Mouse (Mus musculus) intestine, postnatal 0 days (tissue): ENCODE results near the gene Rnasek. TPM values are rescaled to one million over a fixed set of nuclear protein-coding genes. Genes with fewer than 3 reads are reported as not detected.

ENCODE experiments used
- ATAC-seq: fragments of 200-750 bp; cut with Nextera tagmentation; 2 replicates; pipeline ENCODE4 v1.8.0; 2017; ENCODE audit warnings: mild to moderate bottlenecking, moderate TSS enrichment, moderate library complexity
- H3K27ac ChIP-seq: fragments of 300-500 bp; sonication (generic); 2 replicates; pipeline ENCODE4 v1.5.1; 2014; ENCODE audit warnings: mild to moderate bottlenecking, low read depth, low read length, moderate library complexity
- H3K27me3 ChIP-seq: fragments of 300-500 bp; sonication (generic); replicated peaks from 2 replicates; pipeline ENCODE4 v1.6.1; 2014; ENCODE audit warnings: low read length, mixed read lengths; ENCODE audit not compliant: control insufficient read depth, insufficient read depth
- H3K36me3 ChIP-seq: fragments of 300-500 bp; sonication (generic); 2 replicates; pipeline ENCODE4 v1.6.1; 2014; ENCODE audit warnings: mild to moderate bottlenecking, moderate library complexity; ENCODE audit not compliant: control insufficient read depth, insufficient read depth
- H3K4me1 ChIP-seq: fragments of 300-500 bp; sonication (generic); replicated peaks from 2 replicates; pipeline ENCODE4 v1.6.1; 2014; ENCODE audit warnings: antibody characterized with exemption, low read length, mixed read lengths; ENCODE audit not compliant: control insufficient read depth, insufficient read depth
- H3K4me2 ChIP-seq: fragments of 300-500 bp; sonication (generic); replicated peaks from 2 replicates; pipeline ENCODE4 v1.6.1; 2014; ENCODE audit warnings: low read depth, mild to moderate bottlenecking, moderate library complexity
- H3K4me3 ChIP-seq: fragments of 300-500 bp; sonication (generic); 2 replicates; pipeline ENCODE4 v1.5.1; 2014; ENCODE audit warnings: low read depth, low read length
- H3K9ac ChIP-seq: fragments of 300-500 bp; sonication (generic); 2 replicates; pipeline ENCODE4 v1.6.1; 2014; ENCODE audit warnings: mild to moderate bottlenecking, low read depth, low read length
- H3K9me3 ChIP-seq: fragments of 300-500 bp; sonication (generic); 2 replicates; pipeline ENCODE4 v1.6.1; 2016; ENCODE audit warnings: mixed run types; ENCODE audit not compliant: control insufficient read depth
- CTCF ChIP-seq: sonication (generic); IDR thresholded peaks from 2 replicates; pipeline ENCODE4 v1.5.1; 2016; ENCODE audit warnings: low read depth, mild to moderate bottlenecking, control low read depth, antibody characterized with exemption, moderate library complexity
- WGBS: fragments of 180-500 bp; shearing (Covaris S2); extraction: QIAGEN DNeasy Blood & Tissue Kit; methylation state at CpG from one replicate; pipeline ENCODE4 v1.1.7; 2014; 5-methylcytosine and 5-hydroxymethylcytosine counted together
- polyA plus RNA-seq: library from polyadenylated mRNA; unstranded; fragments of >200 nt; fragmentation: Nextera tagmentation; extraction: Ambion mirVana; gene quantifications from 2 replicates; pipeline ENCODE4 v1.2.1, GENCODE M21; 2015

Rnasek gene
- polyA plus RNA-seq, 1 experiment from 2014 or later = 628 TPM

DNA sequence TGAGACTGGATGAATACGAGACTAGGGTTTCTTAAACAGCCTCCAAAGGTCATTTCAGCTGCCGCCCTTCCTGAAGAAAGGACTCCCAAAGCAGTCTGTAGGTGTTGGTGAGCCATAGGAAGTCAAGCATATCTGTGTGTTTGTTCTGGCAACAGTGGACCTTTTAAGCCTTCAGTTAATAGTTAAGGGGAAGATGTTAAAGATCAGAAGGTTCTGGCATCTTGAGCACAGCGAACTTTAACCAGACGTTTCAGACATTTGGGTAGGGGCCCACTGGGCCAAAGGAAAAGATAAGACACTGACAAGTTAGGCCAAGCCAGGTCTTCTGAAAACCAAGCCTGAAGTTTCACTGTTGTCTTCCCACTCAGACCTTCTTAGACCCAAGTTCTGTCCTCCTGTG lies 21.6 kb downstream of the Rnasek start:
- WGBS = 36% methylated on average over 4 of the region's 4 CpGs
- TF ChIP-seq CTCF = no peak
- Histone ChIP-seq H3K9me3 (no peaks in the 10 kb centered on the region), H3K27me3 (peaks cover 15% of the 10 kb centered on the region), H3K4me3 (no peak overlapping the region), H3K4me1 (peaks cover 12% of the 10 kb centered on the region), H3K27ac (no peak overlapping the region), H3K9ac (no peak overlapping the region), H3K36me3 (peaks cover 4% of the 10 kb centered on the region; the same call in 1 of the 2 replicates), H3K4me2 (peak overlapping the region; percentile 24; the same call in 1 of the 2 replicates)
- no peak for ATAC-seq

DNA sequence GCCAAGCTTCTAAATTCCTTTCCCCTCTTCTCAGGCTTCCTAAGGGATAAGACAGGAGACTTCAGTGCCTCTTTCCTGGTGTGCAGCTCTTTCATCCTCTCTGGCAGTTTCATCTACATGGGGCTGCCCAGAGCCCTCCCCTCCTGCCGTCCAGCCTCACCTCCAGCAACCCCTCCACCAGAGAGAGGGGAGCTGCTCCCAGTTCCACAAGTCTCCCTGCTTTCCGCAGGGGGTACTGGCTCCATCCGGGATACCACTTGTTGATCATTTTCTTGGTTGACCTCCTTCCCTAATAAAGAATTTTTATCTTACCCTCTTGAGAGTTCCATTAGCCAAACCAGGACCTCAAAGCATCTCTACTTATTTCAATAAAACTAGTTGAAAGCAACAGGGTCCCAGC lies 23.5 kb downstream of the Rnasek start:
- peaks cover 12% of the 10 kb centered on the region for H3K4me1 ChIP-seq
- WGBS = 84% methylated on average over 3 of the region's 3 CpGs
- no peak overlapping the region for H3K4me2 ChIP-seq
- no peak for TF ChIP-seq CTCF
- H3K27ac ChIP-seq = no peak overlapping the region
- ATAC-seq = no peak
- H3K9ac ChIP-seq = no peak overlapping the region
- peaks cover 15% of the 10 kb centered on the region for H3K27me3 ChIP-seq
- no peaks in the 10 kb centered on the region for H3K9me3 ChIP-seq
- H3K4me3 ChIP-seq = no peak overlapping the region
- peaks cover 4% of the 10 kb centered on the region; the same call in 1 of the 2 replicates for H3K36me3 ChIP-seq

DNA sequence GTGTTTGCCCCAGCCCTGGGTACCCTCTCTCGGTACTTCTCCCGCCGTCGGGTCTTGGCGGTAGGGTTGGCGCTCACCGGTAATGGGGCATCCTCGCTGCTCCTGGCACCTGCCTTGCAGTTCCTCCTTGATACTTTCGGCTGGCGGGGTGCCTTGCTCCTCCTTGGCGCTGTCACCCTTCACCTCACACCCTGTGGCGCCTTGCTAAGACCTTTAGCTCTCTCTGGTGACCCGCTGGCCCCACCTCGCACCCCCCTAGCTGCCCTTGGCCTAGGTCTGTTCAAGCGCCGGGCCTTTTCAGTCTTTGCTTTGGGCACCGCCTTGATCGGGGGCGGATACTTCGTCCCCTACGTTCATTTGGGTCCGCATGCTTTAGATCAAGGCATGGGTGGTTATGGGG lies 24.3 kb downstream of the Rnasek start:
- Histone ChIP-seq H3K4me2 (no peak overlapping the region), H3K27me3 (peaks cover 15% of the 10 kb centered on the region), H3K27ac (no peak overlapping the region), H3K9me3 (no peaks in the 10 kb centered on the region), H3K36me3 (peaks cover 4% of the 10 kb centered on the region; the same call in 1 of the 2 replicates), H3K4me3 (no peak overlapping the region), H3K9ac (no peak overlapping the region), H3K4me1 (peaks cover 12% of the 10 kb centered on the region)
- no peak for ATAC-seq
- WGBS = 47% methylated on average over 22 of the region's 22 CpGs
- no peak for TF ChIP-seq CTCF

DNA sequence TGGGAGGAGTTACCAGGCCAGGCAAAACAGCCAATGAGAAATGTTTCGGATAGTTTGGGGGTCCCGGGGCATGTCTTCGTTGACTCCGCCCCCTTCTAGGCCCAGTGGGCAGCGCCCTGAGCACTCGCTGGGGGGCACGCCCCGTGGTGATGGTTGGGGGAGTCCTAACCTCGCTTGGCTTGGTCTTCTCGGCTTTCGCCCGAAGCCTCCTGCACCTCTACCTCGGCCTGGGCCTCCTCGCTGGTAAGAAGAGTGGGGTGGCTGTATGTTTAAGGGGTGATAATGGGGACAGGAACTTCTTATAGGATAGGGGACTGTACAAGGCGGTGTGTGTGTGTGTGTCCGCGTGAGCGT lies 24.8 kb downstream of the Rnasek start:
- Histone ChIP-seq H3K27me3 (peaks cover 15% of the 10 kb centered on the region), H3K9ac (0 out of 2 replicates have a peak overlapping the region, but pooled peaks have one; percentile 17), H3K9me3 (no peaks in the 10 kb centered on the region), H3K4me1 (peaks cover 12% of the 10 kb centered on the region), H3K4me3 (peak overlapping the region; percentile 32; the same call in 1 of the 2 replicates), H3K4me2 (peak overlapping the region; percentile 73), H3K27ac (no peak overlapping the region), H3K36me3 (peaks cover 4% of the 10 kb centered on the region; the same call in 1 of the 2 replicates)
- no peak for ATAC-seq
- WGBS = 28% methylated on average over 17 of the region's 18 CpGs
- no peak for TF ChIP-seq CTCF

DNA sequence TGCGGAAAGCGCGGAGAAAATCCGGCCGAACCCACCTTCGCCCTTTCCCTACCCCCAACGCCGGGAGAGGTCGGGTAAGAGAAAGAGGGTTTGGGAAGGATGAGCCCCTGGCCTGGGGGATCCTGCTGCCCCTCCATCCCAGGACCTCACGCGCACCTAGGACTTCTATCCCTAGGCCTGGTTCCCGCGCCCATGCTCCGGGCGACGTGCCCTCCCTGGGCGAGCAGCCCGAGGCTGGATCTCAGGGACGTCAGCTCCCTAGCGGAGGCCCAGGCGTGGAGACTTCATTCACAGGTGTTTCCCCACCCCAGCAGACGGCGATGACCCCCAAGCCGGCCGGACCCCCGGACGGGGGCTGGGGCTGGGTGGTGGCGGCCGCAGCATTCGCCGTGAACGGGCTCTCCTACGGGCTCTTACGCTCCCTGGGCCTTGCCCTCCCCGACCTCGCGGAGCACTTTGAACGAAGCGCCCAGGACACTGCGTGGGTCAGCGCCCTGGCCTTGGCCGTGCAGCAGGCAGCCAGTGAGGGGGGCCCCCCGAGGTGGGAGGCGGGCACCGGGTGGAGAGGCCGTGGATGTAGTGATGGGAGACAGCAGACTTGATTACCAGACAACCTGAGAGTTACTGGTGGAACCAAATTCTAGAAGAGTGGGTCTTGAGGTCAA lies 25.3 kb downstream of the Rnasek start:
- 1% methylated on average over 46 of the region's 46 CpGs for WGBS

DNA sequence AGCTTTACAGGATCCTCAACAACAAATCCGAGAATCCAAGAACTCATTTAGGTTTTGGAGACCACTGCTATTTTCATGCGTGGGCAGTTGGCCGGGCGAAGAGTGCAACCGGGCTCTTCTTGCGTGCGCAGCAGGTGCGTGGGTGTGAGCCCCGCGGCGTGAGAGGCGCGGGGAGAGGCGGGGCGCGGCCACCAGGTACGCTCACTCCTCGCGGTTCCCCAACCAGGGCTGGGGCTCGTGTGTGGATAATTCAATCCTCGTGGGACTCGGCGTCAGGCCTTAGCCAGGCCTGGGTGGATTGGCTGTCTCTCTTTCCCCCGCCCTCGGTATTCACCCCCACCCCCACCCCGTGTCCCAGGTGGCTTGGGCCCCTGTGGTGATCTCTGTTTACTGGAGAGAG lies 25.9 kb downstream of the Rnasek start:
- no peaks in the 10 kb centered on the region for H3K9me3 ChIP-seq
- H3K4me1 ChIP-seq = peaks cover 11% of the 10 kb centered on the region
- H3K4me3 ChIP-seq = peak overlapping the region; percentile 32
- peaks cover 15% of the 10 kb centered on the region for H3K27me3 ChIP-seq
- peak overlapping the region; percentile 73 for H3K4me2 ChIP-seq
- TF ChIP-seq CTCF = no peak
- H3K9ac ChIP-seq = 0 out of 2 replicates have a peak overlapping the region, but pooled peaks have one; percentile 17
- H3K27ac ChIP-seq = 0 out of 2 replicates have a peak overlapping the region, but pooled peaks have one; percentile 16
- H3K36me3 ChIP-seq = peaks cover 4% of the 10 kb centered on the region; the same call in 1 of the 2 replicates
- peak; percentile 17; the same call in 1 of the 2 replicates for ATAC-seq
- WGBS = 7% methylated on average over 26 of the region's 26 CpGs

More for the DNA sequence above, 25.3 kb downstream of the Rnasek start:
- peaks cover 15% of the 10 kb centered on the region for H3K27me3 ChIP-seq
- peaks cover 12% of the 10 kb centered on the region for H3K4me1 ChIP-seq
- peaks cover 4% of the 10 kb centered on the region; the same call in 1 of the 2 replicates for H3K36me3 ChIP-seq
- H3K9me3 ChIP-seq = no peaks in the 10 kb centered on the region
- H3K27ac ChIP-seq = no peak overlapping the region
- 0 out of 2 replicates have a peak overlapping the region, but pooled peaks have one; percentile 17 for H3K9ac ChIP-seq
- no peak for TF ChIP-seq CTCF
- 0 out of 2 replicates have a peak, but pooled peaks have one; percentile 6 for ATAC-seq
- peak overlapping the region; percentile 32 for H3K4me3 ChIP-seq
- H3K4me2 ChIP-seq = peak overlapping the region; percentile 73
